ENCODE assay signal across 1 mouse cellular context in the genomic region with DNA sequence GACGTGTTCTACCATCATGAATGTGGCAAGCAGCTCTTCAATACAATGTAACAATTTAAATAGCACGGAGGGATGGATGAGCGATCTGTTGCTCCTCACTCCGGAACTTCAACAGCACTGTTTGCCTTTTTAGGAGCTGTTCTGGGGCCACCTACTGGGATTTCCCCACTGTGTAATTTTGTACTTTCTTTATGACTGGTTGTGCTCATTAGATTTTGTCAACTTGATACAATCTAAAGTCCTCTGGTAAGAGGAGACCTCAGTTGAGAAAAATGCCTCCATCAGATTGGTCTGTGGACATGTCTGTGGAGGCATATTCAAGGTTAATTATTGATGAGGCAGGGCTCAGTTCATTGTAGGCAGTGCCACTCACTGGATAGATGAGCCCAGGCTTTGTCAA.
TF ChIP-seq lines count a peak whose summit lies in the region.

No protein-coding gene starts in this region.

TF ChIP-seq in CH12.LX, 34 proteins besides CTCF, POLR2A, EP300 and RAD21 (continued from another document):
- TF ChIP-seq ZMIZ1 (IDR thresholded peaks at IDR 0.05; ENCODE audit: low read depth, low read length) (no peak), MAZ (IDR thresholded peaks at IDR 0.05; ENCODE audit: low read depth, low read length) (no peak), ZKSCAN1 (IDR thresholded peaks at IDR 0.05; ENCODE audit: borderline replicate concordance, low read depth, low read length) (no peak), BHLHE40 (IDR thresholded peaks at IDR 0.05; ENCODE audit: low read depth, low read length) (peak; percentile 78), UBTF (IDR thresholded peaks at IDR 0.05; ENCODE audit: low read depth, low read length) (no peak), GABPA (IDR thresholded peaks at IDR 0.05; ENCODE audit: insufficient replicate concordance, low read depth, low read length) (no peak), NRF1 (IDR thresholded peaks at IDR 0.05; ENCODE audit: low read depth, low read length) (no peak), NELFE (IDR thresholded peaks at IDR 0.05; ENCODE audit: low read depth, low read length) (no peak), TBP (conservative IDR thresholded peaks at IDR 0.05; ENCODE audit: low read depth, low read length) (peak; percentile 56; the same call in 1 of the 2 replicates)
